Mouse (Mus musculus): ENCODE results near the gene Aurkb. TPM values are rescaled to one million over a fixed set of nuclear protein-coding genes. Genes with fewer than 3 reads are reported as not detected.
"Not testable (repeated sequence)": the region's sequence is repeated elsewhere in the genome, so short reads cannot be mapped to it uniquely, and the experiment has no call there.

Aurkb gene
- polyA plus RNA-seq, 2 experiments, result 109 to 124 TPM

DNA sequence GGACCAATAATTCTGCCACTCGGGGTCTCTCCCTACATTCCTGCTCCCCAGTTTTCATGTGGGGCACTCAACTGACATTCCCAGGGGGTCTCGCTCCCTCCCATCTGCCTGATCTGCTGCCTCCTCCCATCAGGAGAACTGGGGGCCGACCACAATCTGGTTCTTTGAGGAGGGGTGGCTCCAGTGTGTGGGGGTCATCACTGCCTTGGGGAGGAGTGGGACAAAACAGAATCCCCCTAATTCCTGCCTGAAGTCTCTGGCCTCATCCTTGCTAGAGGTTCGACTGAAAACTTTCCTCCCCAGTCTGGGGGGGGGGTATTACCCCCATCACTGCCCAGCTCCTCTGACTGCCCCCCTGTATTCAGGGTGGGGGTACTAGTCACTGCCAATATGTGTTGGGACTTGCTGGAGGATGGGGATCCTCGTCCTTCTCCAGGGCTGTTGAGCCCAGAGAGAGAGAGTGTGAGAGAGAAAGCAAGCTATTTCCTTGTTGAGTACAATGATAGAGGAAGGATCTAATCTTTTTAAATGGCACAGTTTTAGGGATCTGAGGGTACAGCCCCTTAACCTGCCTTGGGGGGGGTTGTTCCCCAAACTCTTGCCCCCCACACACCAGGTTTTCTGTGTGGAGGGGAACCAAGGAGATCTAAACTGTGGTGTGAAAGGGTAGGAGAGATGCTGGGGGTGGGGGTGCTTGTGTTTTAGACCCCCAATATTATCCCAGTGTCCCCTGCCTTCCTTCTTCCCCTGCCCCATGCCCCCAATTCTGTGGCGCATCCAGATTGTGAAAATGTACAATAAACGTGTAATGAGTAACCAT is 46.3 kb downstream of the Aurkb start:
- Histone ChIP-seq H3K4me3 (replicated peaks; ENCODE audit: low read length) (no peak overlapping the region), H3K27ac (replicated peaks; ENCODE audit: low read depth, low read length) (no peak overlapping the region), H3K9me3 (ENCODE audit: control insufficient read depth, low read length) (no peaks in the 10 kb centered on the region), H3K36me3 (ENCODE audit: control insufficient read depth, insufficient read depth, low read length) (peaks cover 35% of the 10 kb centered on the region), H3K4me1 (ENCODE audit: control insufficient read depth, insufficient read depth, low read length) (peaks cover 22% of the 10 kb centered on the region), H3K27me3 (ENCODE audit: control insufficient read depth, insufficient read depth, low read length) (no peaks in the 10 kb centered on the region), H3K4me2 (replicated peaks; ENCODE audit: low read depth, low read length, severe bottlenecking) (no peak overlapping the region), H3K9ac (ENCODE audit: low read depth, low read length, severe bottlenecking) (no peak overlapping the region)
- 61% methylated on average over 7 of the region's 7 CpGs for WGBS
- DNase-seq (ENCODE audit: low spot score) (no peak), ATAC-seq (ENCODE audit: low FRiP score, low read depth) (no peak)
- TF ChIP-seq POLR2A (IDR thresholded peaks at IDR 0.05; ENCODE audit: borderline replicate concordance, extremely low read depth, insufficient read depth, insufficient read length), result no peak

DNA sequence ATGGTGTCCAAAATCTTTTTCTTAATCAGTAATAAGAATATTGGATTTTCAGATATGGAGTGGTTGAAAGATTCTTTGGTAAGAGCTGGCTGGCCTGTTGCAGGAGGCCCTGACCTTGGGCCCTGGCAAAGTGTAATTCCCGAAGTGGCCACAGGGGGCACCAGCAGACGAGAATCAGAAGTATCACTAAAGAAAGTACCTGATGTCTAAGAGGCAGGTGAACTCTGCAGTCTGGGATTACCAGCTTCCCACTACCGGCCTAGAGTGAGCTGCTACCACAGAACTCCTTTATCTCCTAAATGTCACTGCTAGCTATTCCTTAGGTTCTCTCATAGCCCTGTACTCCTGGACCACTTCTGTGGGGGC is 46.9 kb downstream of the Aurkb start:
- no peak for TF ChIP-seq POLR2A (IDR thresholded peaks at IDR 0.05; ENCODE audit: borderline replicate concordance, extremely low read depth, insufficient read depth, insufficient read length)
- H3K4me2 ChIP-seq (replicated peaks; ENCODE audit: low read depth, low read length, severe bottlenecking), result no peak overlapping the region

DNA sequence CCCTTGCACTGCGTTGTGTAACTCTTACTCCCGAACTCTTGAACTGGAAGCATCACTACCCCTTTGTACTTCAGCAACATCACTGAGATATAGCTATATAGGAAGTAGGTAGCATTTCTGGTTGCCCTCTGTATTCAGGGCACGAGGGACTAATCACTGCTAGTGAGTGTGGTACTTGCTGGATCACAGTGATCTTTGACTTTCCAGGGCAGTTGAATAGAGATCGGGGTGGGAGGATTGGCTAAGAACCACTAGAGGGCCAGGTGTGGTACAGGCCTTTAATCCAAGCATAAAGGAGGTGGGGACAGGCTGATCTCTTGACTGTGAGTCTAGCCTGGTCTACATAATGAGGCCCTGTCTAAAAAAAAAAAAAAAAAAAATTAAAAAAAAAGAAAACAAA is 47.4 kb downstream of the Aurkb start:
- TF ChIP-seq POLR2A (IDR thresholded peaks at IDR 0.05; ENCODE audit: borderline replicate concordance, extremely low read depth, insufficient read depth, insufficient read length), result no peak
- Histone ChIP-seq H3K9me3 (ENCODE audit: control insufficient read depth, low read length) (no peaks in the 10 kb centered on the region), H3K9ac (ENCODE audit: low read depth, low read length, severe bottlenecking) (no peak overlapping the region), H3K4me2 (replicated peaks; ENCODE audit: low read depth, low read length, severe bottlenecking) (no peak overlapping the region), H3K27me3 (ENCODE audit: control insufficient read depth, insufficient read depth, low read length) (no peaks in the 10 kb centered on the region), H3K4me3 (replicated peaks; ENCODE audit: low read length) (no peak overlapping the region), H3K4me1 (ENCODE audit: control insufficient read depth, insufficient read depth, low read length) (peaks cover 24% of the 10 kb centered on the region), H3K36me3 (ENCODE audit: control insufficient read depth, insufficient read depth, low read length) (peaks cover 35% of the 10 kb centered on the region), H3K27ac (replicated peaks; ENCODE audit: low read depth, low read length) (no peak overlapping the region)
- DNase-seq (ENCODE audit: low spot score) (no peak), ATAC-seq (ENCODE audit: low FRiP score, low read depth) (no peak)
- 87% methylated on average over 4 of the region's 4 CpGs for WGBS

More for the DNA sequence above, 46.9 kb downstream of the Aurkb start:
- H3K9me3 ChIP-seq (ENCODE audit: control insufficient read depth, low read length), result no peaks in the 10 kb centered on the region
- DNase-seq (ENCODE audit: low spot score) (peak; percentile 52), ATAC-seq (ENCODE audit: low FRiP score, low read depth) (no peak)
- H3K4me3 ChIP-seq (replicated peaks; ENCODE audit: low read length), result no peak overlapping the region
- peaks cover 35% of the 10 kb centered on the region for H3K36me3 ChIP-seq (ENCODE audit: control insufficient read depth, insufficient read depth, low read length)
- no peaks in the 10 kb centered on the region for H3K27me3 ChIP-seq (ENCODE audit: control insufficient read depth, insufficient read depth, low read length)
- H3K27ac ChIP-seq (replicated peaks; ENCODE audit: low read depth, low read length), result no peak overlapping the region
- WGBS, result 2% methylated on average over 3 of the region's 3 CpGs
- H3K4me1 ChIP-seq (ENCODE audit: control insufficient read depth, insufficient read depth, low read length), result peaks cover 19% of the 10 kb centered on the region
- no peak overlapping the region for H3K9ac ChIP-seq (ENCODE audit: low read depth, low read length, severe bottlenecking)

DNA sequence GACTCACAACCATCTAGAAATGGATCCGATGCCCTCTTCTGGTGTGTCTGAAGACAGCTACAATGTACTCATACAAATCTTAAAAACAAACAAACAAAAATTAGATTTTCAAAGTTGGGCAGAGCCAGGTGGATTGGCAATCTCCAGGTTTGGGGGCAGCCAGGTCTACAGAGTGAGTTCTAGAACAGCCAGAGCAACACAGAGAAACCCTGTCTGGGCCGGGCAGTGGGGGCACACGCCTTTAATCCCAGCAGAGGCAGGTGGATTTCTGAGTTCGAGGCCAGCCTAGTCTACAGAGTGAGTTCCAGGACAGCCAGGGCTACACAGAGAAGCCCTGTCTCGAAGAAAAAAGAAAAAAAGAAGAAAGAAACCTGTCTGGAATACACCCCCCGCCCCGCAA is 48.4 kb downstream of the Aurkb start:
- 88% methylated on average over 7 of the region's 7 CpGs for WGBS
- not testable (repeated sequence) for H3K9ac ChIP-seq (ENCODE audit: low read depth, low read length, severe bottlenecking); H3K27me3 ChIP-seq (ENCODE audit: control insufficient read depth, insufficient read depth, low read length); H3K4me3 ChIP-seq (replicated peaks; ENCODE audit: low read length); H3K27ac ChIP-seq (replicated peaks; ENCODE audit: low read depth, low read length); H3K4me2 ChIP-seq (replicated peaks; ENCODE audit: low read depth, low read length, severe bottlenecking); H3K9me3 ChIP-seq (ENCODE audit: control insufficient read depth, low read length); DNase-seq (ENCODE audit: low spot score); ATAC-seq (ENCODE audit: low FRiP score, low read depth)
- Histone ChIP-seq H3K4me1 (ENCODE audit: control insufficient read depth, insufficient read depth, low read length) (peaks cover 33% of the 10 kb centered on the region), H3K36me3 (ENCODE audit: control insufficient read depth, insufficient read depth, low read length) (peaks cover 35% of the 10 kb centered on the region)

DNA sequence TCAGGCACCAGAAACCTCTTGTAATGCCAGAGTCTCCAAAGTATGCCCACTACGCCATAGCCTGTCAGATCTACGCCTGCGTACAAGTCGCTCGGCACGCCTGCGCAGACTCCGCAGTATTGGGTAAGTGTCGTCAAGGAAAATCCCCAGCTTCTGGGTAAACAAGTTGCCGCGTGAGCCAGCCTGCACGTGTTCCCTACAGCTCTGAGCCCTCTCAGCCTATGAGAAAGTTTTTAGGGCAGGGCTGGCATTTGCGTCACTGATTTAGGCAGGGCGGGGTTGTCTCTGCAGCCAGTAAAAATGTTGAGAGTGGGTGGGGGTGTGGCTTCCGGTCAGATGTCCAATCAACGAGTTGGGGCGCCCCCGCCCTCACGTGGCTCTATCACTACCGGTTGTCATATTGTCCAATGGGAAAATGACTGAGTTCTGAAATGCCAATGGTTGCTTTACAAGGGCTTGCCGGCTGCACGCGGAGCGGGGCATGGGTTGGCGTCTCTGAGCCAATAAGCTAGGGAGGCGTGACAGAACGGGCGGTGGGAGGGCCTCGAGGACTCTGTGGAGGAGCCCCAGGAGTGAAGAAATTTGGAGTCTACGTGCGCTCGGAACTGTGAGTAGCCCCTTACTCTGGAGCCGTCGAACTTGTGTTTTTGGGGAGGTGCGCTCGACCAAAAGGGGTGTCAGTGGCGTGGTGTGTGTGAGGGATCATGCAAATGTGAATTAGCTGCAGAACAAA is 49.4 kb downstream of the Aurkb start, which contains the start of gene Per1:
Per1 (plus strand) TSS at position 521 of the 733 bp plus-strand sequence.
- under 1% methylated on average over 37 of the region's 37 CpGs for WGBS
- Histone ChIP-seq H3K36me3 (ENCODE audit: control insufficient read depth, insufficient read depth, low read length) (peaks cover 30% of the 10 kb centered on the region), H3K9ac (ENCODE audit: low read depth, low read length, severe bottlenecking) (peak within 1 kb of the TSS; percentile 62), H3K27ac (replicated peaks; ENCODE audit: low read depth, low read length) (peak within 1 kb of the TSS; percentile 89), H3K4me1 (ENCODE audit: control insufficient read depth, insufficient read depth, low read length) (peaks cover 31% of the 10 kb centered on the region), H3K9me3 (ENCODE audit: control insufficient read depth, low read length) (no peaks in the 10 kb centered on the region), H3K4me2 (replicated peaks; ENCODE audit: low read depth, low read length, severe bottlenecking) (peak within 1 kb of the TSS; percentile 60), H3K4me3 (replicated peaks; ENCODE audit: low read length) (peak within 1 kb of the TSS; percentile 62), H3K27me3 (ENCODE audit: control insufficient read depth, insufficient read depth, low read length) (no peaks in the 10 kb centered on the region)
- 0 out of 2 replicates have a peak, but pooled peaks have one; percentile 16 for TF ChIP-seq POLR2A (IDR thresholded peaks at IDR 0.05; ENCODE audit: borderline replicate concordance, extremely low read depth, insufficient read depth, insufficient read length)
- ATAC-seq (ENCODE audit: low FRiP score, low read depth) (peak; percentile 91), DNase-seq (ENCODE audit: low spot score) (peak; percentile 100)
